Mouse (Mus musculus) inflammation-experienced regulatory T-cells, adult 6 months (primary cell): ENCODE results near the gene Pcnx3. TPM values are rescaled to one million over a fixed set of nuclear protein-coding genes. Genes with fewer than 3 reads are reported as not detected.

Experiments
- ATAC-seq: one replicate; pipeline ENCODE4 v1.8.0; 2017
- polyA plus RNA-seq, 3 experiments: library from polyadenylated mRNA; unstranded; fragments of 100-300 nt; shearing (Covaris generic); gene quantifications; one replicate each; pipeline ENCODE4 v1.2.1; 2017

Gene Pcnx3
- polyA plus RNA-seq, 3 experiments from 2014 or later: 14.8 to 26.0 (median 21.1) TPM

DNA sequence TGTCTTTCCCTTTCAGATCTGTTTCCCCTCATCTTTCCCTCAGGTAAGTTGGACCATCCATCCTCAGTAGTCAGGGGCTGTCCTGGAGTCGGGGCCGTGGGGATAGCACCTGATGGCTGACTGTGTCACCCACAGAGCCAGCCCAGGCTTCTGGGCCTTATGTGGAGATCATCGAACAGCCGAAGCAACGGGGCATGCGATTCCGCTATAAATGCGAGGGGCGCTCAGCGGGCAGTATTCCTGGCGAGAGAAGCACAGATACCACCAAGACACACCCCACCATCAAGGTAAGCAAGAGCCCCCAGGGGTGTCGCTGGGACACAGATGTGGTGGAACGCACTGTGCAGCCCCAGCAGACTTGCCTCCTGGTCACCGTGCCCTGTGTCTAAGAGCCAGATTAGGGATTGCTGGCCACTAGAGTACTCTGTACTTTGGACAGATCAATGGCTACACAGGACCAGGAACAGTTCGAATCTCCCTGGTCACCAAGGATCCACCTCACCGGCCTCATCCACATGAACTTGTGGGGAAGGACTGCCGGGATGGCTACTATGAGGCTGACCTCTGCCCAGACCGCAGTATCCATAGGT, 50.2 kb downstream of the Pcnx3 start:
- ATAC-seq: no peak

DNA sequence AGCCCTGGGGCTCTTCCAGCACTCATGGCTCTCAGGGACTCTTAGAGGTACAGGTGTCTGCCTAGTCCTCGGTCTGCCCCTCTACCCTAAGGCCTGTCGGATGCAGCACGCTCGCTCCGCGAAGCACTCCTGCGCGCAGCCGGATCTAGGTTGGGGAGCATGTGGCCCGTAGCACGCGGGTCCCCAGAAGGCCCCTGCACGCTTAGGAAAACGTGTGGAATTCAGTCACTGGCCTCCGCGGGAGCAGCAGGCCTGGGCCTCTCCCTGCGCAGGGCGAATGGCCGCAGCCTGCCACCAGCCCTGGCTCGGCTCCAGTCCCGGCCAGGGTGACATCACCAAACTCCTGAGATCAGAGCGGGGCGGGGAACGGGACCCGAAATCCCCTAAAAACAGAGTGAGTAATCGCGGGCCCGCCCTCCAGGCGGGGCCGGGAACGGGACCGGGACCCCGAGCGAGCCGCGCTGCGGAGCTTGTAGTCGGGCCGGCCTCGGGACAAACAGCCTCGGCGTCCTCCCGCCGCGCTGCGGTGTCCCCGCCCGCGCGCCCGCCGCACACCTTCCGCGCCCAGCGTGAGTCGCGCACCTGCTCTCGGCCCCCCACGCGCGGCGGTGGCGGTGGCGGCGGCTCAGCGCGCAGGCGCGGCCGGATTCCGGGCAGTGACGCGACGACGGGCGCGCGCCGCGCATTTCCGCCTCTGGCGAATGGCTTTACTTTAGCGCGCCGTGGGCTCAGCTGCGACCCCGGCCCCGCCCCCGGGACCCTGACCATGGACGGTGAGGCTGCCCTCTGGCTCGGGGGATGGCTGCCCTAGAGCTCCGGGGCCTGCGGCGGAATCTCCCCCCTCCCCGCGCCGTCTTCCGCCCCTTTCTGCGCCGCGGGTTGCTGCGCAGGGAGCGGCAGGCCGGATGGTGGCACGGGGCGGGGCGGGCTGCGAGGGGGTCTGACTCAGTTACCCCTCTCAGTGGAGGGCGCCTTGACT, 51.4 kb downstream of the Pcnx3 start, which contains the start of gene Rela:
Gene Rela (plus strand): TSS at position 415 of the 979 bp plus-strand sequence.
- ATAC-seq: peak; percentile 83

DNA sequence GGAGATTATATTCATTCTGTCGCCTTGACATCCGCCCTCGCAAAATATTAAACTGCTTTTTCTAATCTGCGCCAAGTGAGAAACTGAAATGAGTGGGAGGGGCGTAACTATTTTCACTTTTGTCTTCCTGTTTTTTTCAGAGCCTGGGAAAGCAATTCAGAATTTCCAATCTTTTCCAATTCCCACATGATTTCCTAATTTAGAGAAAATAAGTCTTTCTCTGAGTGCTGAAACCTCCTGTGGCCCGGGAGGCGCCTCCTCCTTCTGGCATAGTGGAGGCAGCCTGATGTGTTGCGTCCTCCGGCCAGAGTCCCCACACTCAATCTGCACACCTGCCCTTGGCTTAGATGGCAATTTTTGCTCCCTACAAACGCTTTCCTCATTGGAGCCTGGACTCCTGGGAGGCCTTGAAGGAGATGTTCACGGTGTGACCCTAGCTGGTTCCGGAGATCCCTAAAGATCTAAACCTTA, 52.1 kb downstream of the Pcnx3 start:
- ATAC-seq: peak; percentile 45

DNA sequence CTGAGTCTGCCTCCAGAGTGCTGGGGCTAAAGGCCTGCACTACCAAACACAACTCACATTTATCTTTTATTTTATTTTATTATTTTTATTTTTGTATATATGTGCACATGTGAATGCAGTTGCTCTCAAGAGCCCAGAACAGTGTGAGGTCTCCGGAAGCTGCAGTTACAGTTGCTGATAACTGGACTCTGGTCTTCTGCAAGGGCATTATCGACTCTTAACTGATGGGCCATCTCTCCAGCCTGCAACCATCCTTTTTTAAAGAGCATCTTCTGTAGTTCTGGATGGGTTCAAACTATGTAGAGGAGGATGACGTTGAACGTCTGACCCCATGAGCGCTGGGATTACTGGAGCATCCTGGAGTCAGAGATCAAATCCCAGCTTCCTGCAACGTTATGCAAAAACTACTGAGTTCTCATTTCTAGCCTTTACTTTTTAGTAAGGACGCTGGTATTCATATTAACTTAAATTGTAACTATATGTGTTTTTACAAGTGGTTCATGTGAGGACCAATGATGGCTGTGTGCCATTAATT, 52.6 kb downstream of the Pcnx3 start:
- no peak for ATAC-seq

DNA sequence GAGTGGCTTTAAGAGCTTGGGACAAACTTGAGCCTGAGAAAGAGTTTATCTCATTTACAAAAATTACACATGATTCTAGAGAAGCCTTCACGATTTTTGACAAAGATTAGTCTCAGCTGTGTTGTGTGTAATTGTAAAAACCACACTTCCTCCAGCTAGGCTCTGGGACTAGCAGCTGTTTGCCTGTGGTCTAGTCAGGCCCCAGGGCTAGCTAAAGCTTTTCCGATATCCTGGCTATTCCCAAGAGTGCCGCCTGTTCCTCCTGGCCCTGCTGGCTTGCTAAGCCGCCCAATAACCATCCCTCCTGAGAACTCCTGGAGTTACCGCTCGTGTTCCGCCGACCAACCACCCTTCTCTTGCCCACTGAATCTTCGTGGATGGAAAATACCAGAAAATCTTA, 56.6 kb downstream of the Pcnx3 start:
- no peak for ATAC-seq

DNA sequence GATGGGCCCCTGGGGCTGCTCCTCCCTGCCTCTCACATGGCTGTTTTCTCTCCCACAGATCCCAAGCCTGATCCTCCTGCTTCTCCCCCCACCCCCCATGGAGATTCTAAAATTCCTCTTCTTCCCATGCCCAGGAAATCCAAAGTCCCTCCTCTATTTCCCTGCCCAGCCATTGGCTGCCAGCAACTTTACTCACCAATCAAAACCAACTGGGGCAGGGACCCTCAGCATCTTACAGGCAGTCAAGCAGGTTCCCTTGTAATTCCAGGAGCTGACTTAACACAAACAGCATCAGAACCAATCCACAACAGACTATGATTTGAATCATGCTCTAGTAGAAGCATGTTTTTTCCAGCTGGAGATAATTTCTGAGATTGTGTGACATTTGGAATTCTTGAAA, 58.8 kb downstream of the Pcnx3 start:
- no peak for ATAC-seq

DNA sequence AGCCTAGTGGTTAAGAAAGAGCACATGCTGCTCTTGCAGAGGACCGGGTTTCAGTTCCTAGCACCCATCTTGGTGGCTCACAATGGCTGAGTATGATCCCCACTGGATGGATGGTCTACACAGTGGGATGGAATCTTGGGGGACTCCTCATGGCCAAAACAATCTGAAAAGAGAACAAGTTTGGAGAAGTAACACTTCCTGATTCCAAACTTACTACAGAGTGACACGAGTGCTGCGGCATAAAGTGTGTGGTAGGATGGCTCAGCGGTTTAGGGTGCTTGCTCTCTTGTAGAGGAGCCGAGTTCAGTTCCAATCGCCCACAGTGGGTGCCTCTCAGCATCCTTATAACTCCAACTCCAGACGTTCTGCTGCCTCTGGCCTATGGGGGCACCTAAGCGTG, 63.4 kb downstream of the Pcnx3 start:
- ATAC-seq: no peak

DNA sequence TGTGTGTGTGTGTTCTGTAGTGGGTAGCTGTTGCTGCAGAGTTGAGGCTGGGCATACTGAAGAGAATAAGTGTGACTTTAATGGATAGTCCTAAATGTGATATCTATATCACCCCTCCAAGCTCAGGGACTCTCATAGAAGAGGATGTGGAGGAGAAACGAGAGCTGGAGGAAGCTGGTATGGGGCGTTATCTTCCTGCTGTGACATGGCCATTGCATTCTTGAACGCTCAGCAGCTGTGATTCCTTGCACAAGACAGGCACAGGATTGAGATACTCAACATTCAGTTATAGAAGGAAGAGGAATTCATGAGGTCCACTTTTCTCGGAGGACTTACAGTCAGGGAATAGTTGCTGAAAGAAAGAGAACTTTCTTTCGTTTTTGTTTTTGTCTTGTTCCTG, 66.8 kb downstream of the Pcnx3 start:
- ATAC-seq: no peak

DNA sequence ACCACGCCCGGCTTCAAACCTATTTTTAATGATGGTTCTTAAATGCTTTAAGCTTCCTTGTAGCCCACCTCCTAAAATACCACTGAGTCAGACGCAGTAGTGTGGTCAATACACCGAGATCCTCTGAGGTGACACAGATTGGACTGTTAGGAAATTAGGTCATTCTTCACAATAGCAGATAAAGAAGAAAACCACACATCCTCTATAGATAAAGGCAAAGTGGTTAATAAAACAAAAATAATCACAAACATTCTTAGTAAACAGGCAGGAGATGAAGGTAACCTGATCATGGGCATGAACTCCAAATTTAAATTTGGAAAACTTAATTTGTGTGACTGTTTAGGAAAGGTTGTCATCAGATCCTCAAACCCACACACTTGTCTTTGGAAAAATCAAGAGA, 68.7 kb downstream of the Pcnx3 start:
- no peak for ATAC-seq

DNA sequence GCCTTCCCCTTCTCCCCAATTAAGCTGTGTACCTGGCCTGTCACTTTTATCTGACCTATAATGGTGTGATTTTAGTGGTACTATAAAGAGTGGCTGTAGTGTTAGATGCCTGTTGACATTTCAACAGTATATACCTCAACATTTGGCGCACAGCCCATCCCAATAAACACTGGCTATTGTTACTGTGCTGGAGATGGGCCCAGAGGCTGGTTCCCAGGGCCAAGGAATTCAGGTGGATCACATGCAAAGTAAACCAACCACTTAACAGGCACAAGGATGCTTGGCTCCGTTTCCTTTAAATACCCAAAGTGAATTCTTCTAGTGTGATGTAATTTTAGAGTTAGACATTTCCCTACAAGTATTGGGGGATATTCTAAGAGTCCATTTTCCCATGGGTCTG, 73.8 kb downstream of the Pcnx3 start:
- ATAC-seq: no peak

Other genes with a start within 250 kb of the Pcnx3 start
- gene Fosl1, start 241.4 kb downstream of the Pcnx3 start, polyA plus RNA-seq: not detected
- under 1 TPM; 0.47 to 0.74 (median 0.65) TPM for gene Ccdc85b, start 231.0 kb downstream of the Pcnx3 start, polyA plus RNA-seq
- 100 to 1,000 TPM in 2 of 3 experiments, 10 to 100 TPM in 1; 64.2 to 112 (median 105) TPM for gene Fibp, start 228.3 kb downstream of the Pcnx3 start, polyA plus RNA-seq
- gene Ctsw, start 220.4 kb downstream of the Pcnx3 start, polyA plus RNA-seq: 100 to 1,000 TPM; 168 to 249 (median 216) TPM
- 1 to 10 TPM; 2.9 to 4.3 (median 3.8) TPM for gene Efemp2, start 215.0 kb downstream of the Pcnx3 start, polyA plus RNA-seq
- 10 to 100 TPM; 34.4 to 61.6 (median 36.6) TPM for gene Mus81, start 200.5 kb downstream of the Pcnx3 start, polyA plus RNA-seq
- 1,000 to 10,000 TPM; 1,933 to 3,699 (median 2,060) TPM for gene Cfl1, start 198.5 kb downstream of the Pcnx3 start, polyA plus RNA-seq
- under 1 TPM; 0.44 to 0.82 (median 0.70) TPM for gene 1700020D05Rik, start 185.1 kb downstream of the Pcnx3 start, polyA plus RNA-seq
- gene Snx32, start 178.4 kb downstream of the Pcnx3 start, polyA plus RNA-seq: 10 to 100 TPM; 11.7 to 26.7 (median 20.0) TPM
- gene Ovol1, start 128.3 kb downstream of the Pcnx3 start, polyA plus RNA-seq: not detected
- gene Ap5b1, start 120.9 kb downstream of the Pcnx3 start, polyA plus RNA-seq: 1 to 10 TPM; 5.8 to 7.4 (median 6.5) TPM
- 100 to 1,000 TPM in 1 of 3 experiments, 10 to 100 TPM in 2; 40.8 to 104 (median 97.1) TPM for gene Rnaseh2c, start 87.0 kb downstream of the Pcnx3 start, polyA plus RNA-seq
- gene Kat5, start 78.7 kb downstream of the Pcnx3 start, polyA plus RNA-seq: 10 to 100 TPM; 34.5 to 46.1 (median 42.4) TPM
- gene Rela, start 51.4 kb downstream of the Pcnx3 start, polyA plus RNA-seq: 100 to 1,000 TPM in 2 of 3 experiments, 10 to 100 TPM in 1; 95.8 to 144 (median 126) TPM
- 10 to 100 TPM; 23.3 to 28.7 (median 25.0) TPM for gene Sipa1, start 25.2 kb downstream of the Pcnx3 start, polyA plus RNA-seq
- 1 to 10 TPM; 6.6 to 8.7 (median 7.8) TPM for gene Map3k11, start 166 bp downstream of the Pcnx3 start, polyA plus RNA-seq
- gene Kcnk7, start 15.5 kb upstream of the Pcnx3 start, polyA plus RNA-seq: 1 to 10 TPM; 1.5 to 5.7 (median 2.6) TPM
- 10 to 100 TPM; 12.5 to 43.4 (median 19.4) TPM for gene Ehbp1l1, start 37.4 kb upstream of the Pcnx3 start, polyA plus RNA-seq
- 10 to 100 TPM; 13.0 to 57.6 (median 36.1) TPM for gene Fam89b, start 40.7 kb upstream of the Pcnx3 start, polyA plus RNA-seq
- under 1 TPM in 1 of 3 experiments, not detected in 2; 0.77 TPM for gene Ltbp3, start 52.0 kb upstream of the Pcnx3 start, polyA plus RNA-seq
- gene Scyl1, start 82.5 kb upstream of the Pcnx3 start, polyA plus RNA-seq: 10 to 100 TPM; 14.2 to 19.5 (median 15.4) TPM
- 10 to 100 TPM; 57.3 to 71.3 (median 60.1) TPM for gene Frmd8, start 186.4 kb upstream of the Pcnx3 start, polyA plus RNA-seq
- gene Slc25a45, start 188.9 kb upstream of the Pcnx3 start, polyA plus RNA-seq: 10 to 100 TPM; 48.8 to 54.8 (median 54.1) TPM
- 1 to 10 TPM in 1 of 3 experiments, under 1 TPM in 2; 0.36 to 1.1 (median 0.66) TPM for gene Tigd3, start 205.2 kb upstream of the Pcnx3 start, polyA plus RNA-seq
- 100 to 1,000 TPM; 157 to 198 (median 189) TPM for gene Dpf2, start 224.1 kb upstream of the Pcnx3 start, polyA plus RNA-seq
- gene Cdc42ep2, start 235.9 kb upstream of the Pcnx3 start, polyA plus RNA-seq: under 1 TPM in 2 of 3 experiments, not detected in 1; 0.32 to 0.52 TPM